Mouse (Mus musculus) neutrophil, adult 5-6 weeks (primary cell): Measurements from ENCODE around the gene Ucn3. TPM values are rescaled to one million over a fixed set of nuclear protein-coding genes. Genes with fewer than 3 reads are reported as not detected.
"Not testable (repeated sequence)": the region's sequence is repeated elsewhere in the genome, so short reads cannot be mapped to it uniquely, and the experiment has no call there.

Experiments used
- ATAC-seq: fragments of 151-379, 151-347 bp; 2 replicates; pipeline ENCODE4 v1.8.0; 2017; ENCODE audit warnings: mild to moderate bottlenecking, moderate TSS enrichment; ENCODE audit not compliant: insufficient number of reproducible peaks, poor library complexity, low FRiP score, severe bottlenecking; ENCODE audit errors: extremely low read depth
- total RNA-seq: library from RNA; stranded (forward); fragments of 200-1000 nt; gene quantifications from 2 replicates; pipeline ENCODE4 v1.2.3, GENCODE M21; 2017

Ucn3 gene
- total RNA-seq: not detected in 2 replicates

- ATAC-seq: no peak
Observed at GRCm38 (mm10) chr13:3945249-3945648, at the start of gene Ucn3. Gene Ucn3 (minus strand): TSS chr13:3945349.

GRCm38 (mm10) chr13:3992081-3992480 is 46.9 kb upstream of the Ucn3 start:
- ATAC-seq: no peak

- no peak for ATAC-seq
Observed at GRCm38 (mm10) chr13:3968849-3969248, 23.7 kb upstream of the Ucn3 start.

GRCm38 (mm10) chr13:3951198-3951914 is 6.2 kb upstream of the Ucn3 start:
- ATAC-seq: no peak

- ATAC-seq: no peak
Observed at GRCm38 (mm10) chr13:3949477-3949876, 4.3 kb upstream of the Ucn3 start.

GRCm38 (mm10) chr13:3947267-3947666 is 2.1 kb upstream of the Ucn3 start:
- no peak for ATAC-seq

- ATAC-seq: no peak
Observed at GRCm38 (mm10) chr13:3944699-3945098, 450 bp downstream of the Ucn3 start.

- ATAC-seq: no peak
Observed at GRCm38 (mm10) chr13:3926046-3926445, 19.1 kb downstream of the Ucn3 start.

- ATAC-seq: no peak
Observed at GRCm38 (mm10) chr13:3925632-3926031, 19.5 kb downstream of the Ucn3 start.

GRCm38 (mm10) chr13:3924483-3924882 is 20.7 kb downstream of the Ucn3 start:
- ATAC-seq: no peak

GRCm38 (mm10) chr13:3917571-3918311 is 27.4 kb downstream of the Ucn3 start, which contains the start of the genes Net1 and Tubal3:
Gene Net1 (minus strand): TSS chr13:3918220.
Gene Tubal3 (plus strand): TSS chr13:3918274.
- peak; percentile 95 for ATAC-seq

GRCm38 (mm10) chr13:3913504-3913903 is 31.6 kb downstream of the Ucn3 start:
- no peak for ATAC-seq

- no peak for ATAC-seq
Observed at GRCm38 (mm10) chr13:3910356-3910755, 34.8 kb downstream of the Ucn3 start.

- ATAC-seq: no peak
Observed at GRCm38 (mm10) chr13:3908262-3908661, 36.9 kb downstream of the Ucn3 start.

- ATAC-seq: no peak
Observed at GRCm38 (mm10) chr13:3907151-3907696, 37.9 kb downstream of the Ucn3 start.

GRCm38 (mm10) chr13:3899301-3899700 is 45.8 kb downstream of the Ucn3 start:
- ATAC-seq: no peak

GRCm38 (mm10) chr13:3898202-3898601 is 46.9 kb downstream of the Ucn3 start:
- not testable (repeated sequence) for ATAC-seq

GRCm38 (mm10) chr13:3896913-3897312 is 48.2 kb downstream of the Ucn3 start:
- ATAC-seq: peak; percentile 70

- ATAC-seq: no peak
Observed at GRCm38 (mm10) chr13:3896032-3896431, 49.1 kb downstream of the Ucn3 start.

- ATAC-seq: no peak
Observed at GRCm38 (mm10) chr13:3895397-3895980, 49.7 kb downstream of the Ucn3 start.
